Mouse (Mus musculus) thymus, postnatal 36 days (tissue): ENCODE data around the gene Gm8677.
"Not testable (repeated sequence)": the region's sequence is repeated elsewhere in the genome, so short reads cannot be mapped to it uniquely, and the experiment has no call there.

Source experiments
- DNase-seq, 2 experiments: peaks; one replicate each; pipeline ENCODE4 v3.0.0; 2022; ENCODE audit warnings: mixed read lengths in 2 of 2

The Gm8677 gene

DNA sequence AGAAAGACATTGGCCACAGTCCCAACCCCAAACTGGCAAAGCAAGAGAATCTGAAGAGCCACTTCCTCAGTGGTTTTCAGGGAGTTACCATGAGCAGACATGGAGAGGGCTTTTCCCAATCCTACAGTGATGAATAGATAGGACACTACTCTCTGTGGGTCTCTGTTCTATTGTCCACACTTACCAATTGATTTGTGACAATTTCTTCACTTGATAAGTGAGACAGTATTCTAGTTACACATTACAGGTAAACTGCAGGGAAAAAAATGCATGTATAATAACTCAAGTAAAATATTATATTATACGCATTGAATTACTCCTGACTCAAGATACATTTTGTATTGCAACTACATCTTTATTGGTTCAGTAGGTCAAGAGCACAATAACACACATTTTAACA lies at the start of gene Gm8677:
TSS of gene Gm8677 (minus strand) at position 101 of the 400 bp plus-strand sequence.
- not testable (repeated sequence) for DNase-seq

DNA sequence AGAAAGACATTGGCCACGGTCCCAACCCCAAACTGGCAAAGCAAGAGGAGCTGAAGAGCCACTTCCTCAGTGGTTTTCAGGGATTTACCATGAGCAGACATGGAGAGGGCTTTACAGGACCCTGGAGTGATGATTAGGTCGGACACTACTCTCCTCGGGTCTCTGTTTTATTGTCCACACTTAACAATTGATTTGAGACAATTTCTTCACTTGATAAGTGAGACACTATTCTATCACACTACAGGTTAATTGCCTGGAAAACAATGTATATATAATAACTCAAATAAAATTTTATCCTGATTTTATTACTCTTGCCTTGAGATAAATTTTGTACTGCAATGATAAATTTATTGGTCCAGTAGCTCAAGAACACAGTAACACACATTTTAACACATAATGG lies 30.6 kb upstream of the Gm8677 start, which contains the start of gene Gm4201:
TSS of gene Gm4201 (minus strand) at position 101 of the 400 bp plus-strand sequence.
- not testable (repeated sequence) for DNase-seq

GRCm38 (mm10) chr7:22522667-22523066 lies 12.0 kb downstream of the Gm8677 start, which contains the start of gene Vmn1r152:
Gene Vmn1r152, plus strand, starts transcription at chr7:22522967.
- not testable (repeated sequence) for DNase-seq

DNA sequence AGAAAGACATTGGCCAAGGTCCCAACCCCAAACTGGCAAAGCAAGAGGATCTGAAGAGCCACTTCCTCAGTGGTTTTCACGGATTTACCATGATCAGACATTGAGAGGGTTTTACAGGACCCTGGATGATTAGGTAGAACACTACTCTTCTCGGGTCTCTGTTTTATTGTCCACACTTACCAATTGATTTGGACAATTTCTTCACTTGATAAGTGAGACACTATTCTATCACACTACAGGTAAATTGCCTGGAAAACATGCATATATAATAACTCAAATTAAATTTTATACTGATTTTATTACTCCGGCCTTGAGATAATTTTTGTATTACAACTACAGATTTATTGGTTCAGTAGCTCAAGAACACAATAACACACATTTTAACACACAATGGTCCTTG lies 35.1 kb downstream of the Gm8677 start, which contains the start of gene Vmn1r151:
TSS of gene Vmn1r151 (minus strand) at position 101 of the 400 bp plus-strand sequence.
- DNase-seq = not testable (repeated sequence)
